Mouse (Mus musculus): ENCODE measurements at regions not wholly inside any gene's neighbourhood (a gene's known extent, or its start where the extent isn't known, plus 50 kb on each side); places are given as distances from the start of the nearest gene placed in this dataset.

DNA sequence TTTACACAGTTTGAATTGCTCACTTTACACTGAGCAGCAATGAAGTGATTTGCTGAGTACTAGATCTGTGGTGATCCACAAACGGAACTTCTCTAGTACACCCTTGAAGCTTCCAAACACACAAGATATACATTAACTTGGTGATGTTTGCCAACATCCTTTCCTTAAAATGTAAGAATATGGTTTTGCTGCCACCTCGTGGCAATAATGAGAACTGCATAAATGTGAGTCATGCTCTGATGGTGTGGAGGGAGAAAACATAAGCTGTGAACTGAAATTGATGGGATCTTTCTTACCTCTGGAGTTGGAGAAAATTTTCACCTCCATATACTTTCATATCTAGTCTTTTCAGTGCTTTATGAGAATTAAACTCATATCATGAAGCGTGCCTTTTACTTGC is 51.6 kb downstream of the Bex3 start:
- DNase-seq (ENCODE audit: low read depth) = peak; percentile 70

DNA sequence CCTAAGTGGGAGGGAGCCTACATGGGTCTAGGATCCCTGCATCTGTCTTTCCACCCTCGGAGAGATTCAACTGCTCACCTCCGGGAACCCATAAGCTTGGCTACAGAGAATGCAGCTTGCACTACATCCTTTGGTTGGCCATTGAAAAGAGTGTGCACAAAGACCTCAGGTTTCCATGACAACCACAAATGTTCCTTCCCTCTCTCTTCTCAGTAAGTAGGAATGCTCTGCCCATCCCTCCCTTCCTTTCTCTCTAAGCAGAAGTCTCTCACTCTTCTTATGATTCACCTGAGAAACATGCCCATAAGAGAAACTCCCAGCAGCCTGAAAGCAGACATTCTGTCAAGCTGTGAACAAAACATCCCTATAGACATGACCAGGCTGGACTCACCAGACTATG is 95.8 kb downstream of the Bex3 start:
- no peak for DNase-seq (ENCODE audit: low read depth)
